Mouse (Mus musculus): Measurements from ENCODE around the gene Skp2. TPM values are rescaled to one million over a fixed set of nuclear protein-coding genes. Genes with fewer than 3 reads are reported as not detected.
A peak's percentile ranks its signal among the peaks of the same experiment; 100 is the strongest.

Gene Skp2
- polyA plus RNA-seq, 1 experiment = 22.1 TPM

- no peak overlapping the region; the same call in 1 of the 2 replicates for H3K27ac ChIP-seq (ENCODE audit: insufficient read depth, low read length)
- peaks cover 2% of the 10 kb centered on the region; the same call in 1 of the 2 replicates for H3K4me1 ChIP-seq (ENCODE audit: control insufficient read depth, insufficient read depth, low read length)
- H3K4me3 ChIP-seq (ENCODE audit: insufficient read depth, low read length) = peak overlapping the region; percentile 80
- no peak for TF ChIP-seq CTCF (IDR thresholded peaks at IDR 0.05; ENCODE audit: borderline replicate concordance, insufficient read depth, low read length)
- no peak for TF ChIP-seq POLR2A (IDR thresholded peaks at IDR 0.05; ENCODE audit: low read depth, low read length)
These were observed 15.8 kb downstream of the Skp2 start for GRCm38 (mm10) chr15:9139447-9139846.

GRCm38 (mm10) chr15:9134891-9135507, 20.2 kb downstream of the Skp2 start:
- TF ChIP-seq CTCF (IDR thresholded peaks at IDR 0.05; ENCODE audit: borderline replicate concordance, insufficient read depth, low read length) = no peak
- no peak for TF ChIP-seq POLR2A (IDR thresholded peaks at IDR 0.05; ENCODE audit: low read depth, low read length)
- Histone ChIP-seq H3K27ac (ENCODE audit: insufficient read depth, low read length) (peak overlapping the region; percentile 47), H3K4me1 (ENCODE audit: control insufficient read depth, insufficient read depth, low read length) (peaks cover 11% of the 10 kb centered on the region)

GRCm38 (mm10) chr15:9132693-9133443, 22.4 kb downstream of the Skp2 start:
- TF ChIP-seq CTCF (IDR thresholded peaks at IDR 0.05; ENCODE audit: borderline replicate concordance, insufficient read depth, low read length) = no peak
- TF ChIP-seq POLR2A (IDR thresholded peaks at IDR 0.05; ENCODE audit: low read depth, low read length) = no peak
- H3K4me1 ChIP-seq (ENCODE audit: control insufficient read depth, insufficient read depth, low read length) = peaks cover 11% of the 10 kb centered on the region
- no peak overlapping the region for H3K4me3 ChIP-seq (ENCODE audit: insufficient read depth, low read length)
- H3K27ac ChIP-seq (ENCODE audit: insufficient read depth, low read length) = no peak overlapping the region

More at GRCm38 (mm10) chr15:9134891-9135507, 20.2 kb downstream of the Skp2 start:
- no peak overlapping the region for H3K4me3 ChIP-seq (ENCODE audit: insufficient read depth, low read length)

GRCm38 (mm10) chr15:9131499-9131888, 23.7 kb downstream of the Skp2 start:
- TF ChIP-seq CTCF (IDR thresholded peaks at IDR 0.05; ENCODE audit: borderline replicate concordance, insufficient read depth, low read length) (no peak), POLR2A (IDR thresholded peaks at IDR 0.05; ENCODE audit: low read depth, low read length) (no peak)
- Histone ChIP-seq H3K4me3 (ENCODE audit: insufficient read depth, low read length) (no peak overlapping the region), H3K4me1 (ENCODE audit: control insufficient read depth, insufficient read depth, low read length) (peaks cover 9% of the 10 kb centered on the region), H3K27ac (ENCODE audit: insufficient read depth, low read length) (no peak overlapping the region)

DNA sequence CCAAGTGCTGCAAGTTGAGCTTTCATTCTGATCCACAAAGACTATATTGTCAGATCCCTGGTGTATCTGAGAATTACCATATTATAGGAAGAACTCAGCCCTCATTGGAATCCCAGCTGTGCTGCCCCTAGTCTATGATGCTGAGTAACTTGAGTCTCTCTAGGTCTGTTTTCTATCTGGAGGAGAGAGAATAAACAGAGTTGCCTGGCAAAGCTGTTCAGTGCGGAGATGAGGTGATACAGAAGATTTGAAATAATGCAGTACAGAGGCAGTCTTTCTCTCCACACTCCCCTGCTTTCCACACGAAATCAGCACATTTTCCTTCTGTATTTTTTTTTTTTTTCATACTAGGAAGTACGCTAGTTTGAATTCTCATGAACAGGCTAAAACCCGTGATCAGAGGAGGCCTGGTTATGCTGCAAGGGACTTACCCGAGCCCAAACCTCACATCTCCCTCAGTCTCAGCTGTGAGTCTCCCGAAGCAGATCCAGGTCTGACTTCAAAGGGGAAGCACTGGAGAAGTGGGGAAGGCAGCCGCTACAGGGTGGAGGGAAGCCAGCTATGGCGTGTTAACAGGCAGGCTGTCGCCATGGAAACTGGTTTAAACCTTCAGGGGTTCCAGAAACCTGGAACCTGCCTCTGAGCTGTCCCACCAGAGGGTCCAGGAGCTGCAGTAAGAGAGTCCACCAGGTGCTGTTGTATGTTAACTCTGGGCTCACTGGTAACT, 24.3 kb downstream of the Skp2 start:
- no peak overlapping the region for H3K4me3 ChIP-seq (ENCODE audit: insufficient read depth, low read length)

DNA sequence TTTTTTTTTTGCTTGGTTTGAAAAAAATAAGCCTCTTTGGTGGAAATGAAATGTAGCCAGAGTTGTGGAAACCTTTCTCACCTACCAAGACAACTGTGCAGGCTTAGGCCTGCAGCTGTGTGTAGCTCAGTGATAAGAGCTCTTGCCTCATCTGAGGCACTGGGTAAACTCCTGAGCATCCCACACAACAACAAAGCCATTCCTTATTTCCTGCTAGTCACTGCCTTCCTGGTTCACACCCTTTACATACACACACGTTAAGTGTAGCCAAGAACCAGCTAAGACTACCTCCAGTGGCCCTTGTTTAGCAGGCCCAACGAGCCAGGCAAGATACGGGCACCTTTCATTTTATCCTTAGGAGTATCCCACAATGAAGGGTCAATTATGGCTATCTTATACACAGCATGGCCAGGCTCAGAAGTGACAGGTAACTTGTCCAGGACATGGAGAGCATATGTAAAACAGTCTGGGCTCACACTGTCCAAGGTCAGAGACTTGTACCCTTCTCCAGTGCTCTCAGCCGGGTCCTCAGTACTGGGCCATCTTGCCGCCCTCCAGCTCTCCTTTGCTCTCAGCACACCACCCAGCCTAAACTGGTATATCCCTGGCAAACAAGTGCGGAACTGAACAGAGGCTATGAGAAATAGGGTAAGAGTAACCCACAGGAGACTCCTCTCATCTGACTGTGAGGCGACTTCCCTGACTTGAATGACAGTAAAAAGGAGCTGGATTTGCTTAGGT, 28.0 kb downstream of the Skp2 start:
- H3K4me3 ChIP-seq (ENCODE audit: insufficient read depth, low read length) = no peak overlapping the region
- TF ChIP-seq POLR2A (IDR thresholded peaks at IDR 0.05; ENCODE audit: low read depth, low read length) (no peak), CTCF (IDR thresholded peaks at IDR 0.05; ENCODE audit: borderline replicate concordance, insufficient read depth, low read length) (no peak)
- H3K27ac ChIP-seq (ENCODE audit: insufficient read depth, low read length) = no peak overlapping the region
- peaks cover 2% of the 10 kb centered on the region; the same call in 1 of the 2 replicates for H3K4me1 ChIP-seq (ENCODE audit: control insufficient read depth, insufficient read depth, low read length)

More for the DNA sequence above, 24.3 kb downstream of the Skp2 start:
- TF ChIP-seq CTCF (IDR thresholded peaks at IDR 0.05; ENCODE audit: borderline replicate concordance, insufficient read depth, low read length) (no peak), POLR2A (IDR thresholded peaks at IDR 0.05; ENCODE audit: low read depth, low read length) (no peak)
- Histone ChIP-seq H3K27ac (ENCODE audit: insufficient read depth, low read length) (no peak overlapping the region), H3K4me1 (ENCODE audit: control insufficient read depth, insufficient read depth, low read length) (peaks cover 9% of the 10 kb centered on the region)

GRCm38 (mm10) chr15:9124856-9125255, 30.4 kb downstream of the Skp2 start:
- no peak overlapping the region for H3K4me3 ChIP-seq (ENCODE audit: insufficient read depth, low read length)
- TF ChIP-seq CTCF (IDR thresholded peaks at IDR 0.05; ENCODE audit: borderline replicate concordance, insufficient read depth, low read length) = no peak
- no peak for TF ChIP-seq POLR2A (IDR thresholded peaks at IDR 0.05; ENCODE audit: low read depth, low read length)

GRCm38 (mm10) chr15:9122989-9123388, 32.2 kb downstream of the Skp2 start:
- H3K27ac ChIP-seq (ENCODE audit: insufficient read depth, low read length) = no peak overlapping the region
- no peak overlapping the region for H3K4me3 ChIP-seq (ENCODE audit: insufficient read depth, low read length)
- no peaks in the 10 kb centered on the region for H3K4me1 ChIP-seq (ENCODE audit: control insufficient read depth, insufficient read depth, low read length)
- TF ChIP-seq POLR2A (IDR thresholded peaks at IDR 0.05; ENCODE audit: low read depth, low read length) = no peak
- TF ChIP-seq CTCF (IDR thresholded peaks at IDR 0.05; ENCODE audit: borderline replicate concordance, insufficient read depth, low read length) = no peak

More at GRCm38 (mm10) chr15:9124856-9125255, 30.4 kb downstream of the Skp2 start:
- no peak overlapping the region for H3K27ac ChIP-seq (ENCODE audit: insufficient read depth, low read length)
- H3K4me1 ChIP-seq (ENCODE audit: control insufficient read depth, insufficient read depth, low read length) = no peaks in the 10 kb centered on the region

DNA sequence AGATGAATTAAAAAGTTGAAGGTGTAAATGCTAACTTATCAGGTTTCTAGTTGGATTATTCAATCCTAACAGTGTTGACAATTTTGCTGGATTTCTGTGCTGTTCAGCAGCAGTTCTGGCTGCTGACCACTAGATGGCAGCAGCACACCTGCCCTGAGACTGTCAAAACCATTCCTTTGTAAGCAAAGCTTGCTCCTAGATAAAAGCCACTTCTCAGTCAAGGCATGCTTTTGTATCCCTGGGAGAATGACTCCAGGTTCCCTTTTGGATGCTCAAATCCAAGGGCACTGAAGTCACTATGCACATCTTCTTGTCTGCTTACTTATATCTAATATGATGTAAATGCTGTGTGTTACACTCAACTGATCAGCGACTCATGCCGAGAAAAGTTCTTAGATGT, 35.1 kb downstream of the Skp2 start:
- no peaks in the 10 kb centered on the region for H3K4me1 ChIP-seq (ENCODE audit: control insufficient read depth, insufficient read depth, low read length)
- TF ChIP-seq POLR2A (IDR thresholded peaks at IDR 0.05; ENCODE audit: low read depth, low read length) = no peak
- peak; percentile 95 for TF ChIP-seq CTCF (IDR thresholded peaks at IDR 0.05; ENCODE audit: borderline replicate concordance, insufficient read depth, low read length)
- no peak overlapping the region for H3K4me3 ChIP-seq (ENCODE audit: insufficient read depth, low read length)
- H3K27ac ChIP-seq (ENCODE audit: insufficient read depth, low read length) = no peak overlapping the region

All from embryonic fibroblast, embryonic 13.5 days (primary cell).